Mouse (Mus musculus) myocyte (in vitro differentiated cells): ENCODE measurements at regions not wholly inside any gene's neighbourhood (a gene's known extent, or its start where the extent isn't known, plus 50 kb on each side); places are given as distances from the start of the nearest gene placed in this dataset.

ENCODE experiments used
- H3K27me3 ChIP-seq: one replicate; pipeline ENCODE4 v1.6.1; 2011; ENCODE audit not compliant: control insufficient read depth, insufficient read depth, insufficient read length
- H3K36me3 ChIP-seq: one replicate; pipeline ENCODE4 v1.6.1; 2011; ENCODE audit not compliant: control insufficient read depth, insufficient read depth
- H3K4me2 ChIP-seq: one replicate; pipeline ENCODE4 v1.6.1; 2011; ENCODE audit warnings: low read depth, control low read depth
- H3K4me3 ChIP-seq: one replicate; pipeline ENCODE4 v1.5.1; 2011; ENCODE audit warnings: mild to moderate bottlenecking, control low read depth, moderate library complexity
- H3K79me2 ChIP-seq: one replicate; pipeline ENCODE4 v1.6.1; 2011; ENCODE audit not compliant: control insufficient read depth, insufficient read depth
- H3ac ChIP-seq: one replicate; pipeline ENCODE4 v1.6.1; 2011; ENCODE audit not compliant: control insufficient read depth, insufficient read length
- CEBPB ChIP-seq: IDR thresholded peaks from 2 replicates; pipeline ENCODE4 v1.6.1; 2011; ENCODE audit warnings: mild to moderate bottlenecking, moderate library complexity; ENCODE audit not compliant: poor library complexity, insufficient read depth, severe bottlenecking
- E2F4 ChIP-seq: IDR thresholded peaks from one replicate; pipeline ENCODE4 v1.6.1; 2011; ENCODE audit warnings: mild to moderate bottlenecking, control low read depth, moderate library complexity; ENCODE audit not compliant: insufficient read depth
- MAX ChIP-seq: IDR thresholded peaks from one replicate; pipeline ENCODE4 v1.6.1; 2011; ENCODE audit warnings: low read depth, mild to moderate bottlenecking, control low read depth
- MYOD1 ChIP-seq, 3 experiments: IDR thresholded peaks; one replicate each; pipeline ENCODE4 v1.6.1; 2011; ENCODE audit warnings: control low read depth in 2 of 3, low read depth in 2 of 3, mild to moderate bottlenecking in 2 of 3, moderate library complexity in 1 of 3; ENCODE audit not compliant: insufficient read length in 2 of 3, control insufficient read depth in 1 of 3
- MYOG ChIP-seq, 3 experiments: IDR thresholded peaks; one replicate each; pipeline ENCODE4 v1.6.1; 2011; ENCODE audit warnings: control low read depth in 2 of 3, low read depth in 2 of 3, mild to moderate bottlenecking in 2 of 3; ENCODE audit not compliant: insufficient read length in 2 of 3, control insufficient read depth in 1 of 3, insufficient read depth in 1 of 3
- POLR2A ChIP-seq: IDR thresholded peaks from one replicate; pipeline ENCODE4 v1.6.1; 2011; ENCODE audit warnings: low read depth, mild to moderate bottlenecking, control low read depth, moderate library complexity; ENCODE audit not compliant: insufficient read length
- POLR2AphosphoS2 ChIP-seq: IDR thresholded peaks from one replicate; pipeline ENCODE4 v1.6.1; 2011; ENCODE audit warnings: low read depth, control low read depth; ENCODE audit not compliant: insufficient read length
- REST ChIP-seq: IDR thresholded peaks from one replicate; pipeline ENCODE4 v1.6.1; 2011; ENCODE audit warnings: mild to moderate bottlenecking, control low read depth, moderate library complexity; ENCODE audit not compliant: insufficient read depth, insufficient read length
- SRF ChIP-seq: IDR thresholded peaks from one replicate; pipeline ENCODE4 v1.6.1; 2011; ENCODE audit warnings: low read depth; ENCODE audit not compliant: control insufficient read depth, insufficient read length
- TCF12 ChIP-seq: IDR thresholded peaks from one replicate; pipeline ENCODE4 v1.6.1; 2011; ENCODE audit warnings: mild to moderate bottlenecking, control low read depth; ENCODE audit not compliant: poor library complexity, insufficient read depth, severe bottlenecking
- TCF3 ChIP-seq: IDR thresholded peaks from one replicate; pipeline ENCODE4 v1.6.1; 2011; ENCODE audit warnings: low read depth, control low read depth; ENCODE audit not compliant: insufficient read length
- USF1 ChIP-seq: IDR thresholded peaks from one replicate; pipeline ENCODE4 v1.6.1; 2011; ENCODE audit warnings: low read depth, mild to moderate bottlenecking, control low read depth, moderate library complexity

- Histone ChIP-seq H3K4me2 (no peak overlapping the region), H3K27me3 (no peaks in the 10 kb centered on the region), H3K79me2 (no peaks in the 10 kb centered on the region), H3K4me3 (no peak overlapping the region), H3K36me3 (no peaks in the 10 kb centered on the region), H3ac (no peak overlapping the region)
- TF ChIP-seq E2F4 (no peak), MYOG (IDR thresholded peaks at IDR 0.05; ENCODE audit: control insufficient read depth in 1 of 3, insufficient read depth in 1 of 3, insufficient read length in 2 of 3, low read depth in 2 of 3) (no peak), TCF12 (no peak), TCF3 (no peak), USF1 (no peak), CEBPB (no peak), SRF (no peak), REST (no peak), MAX (no peak), MYOD1 (IDR thresholded peaks at IDR 0.05; ENCODE audit: control insufficient read depth in 1 of 3, insufficient read length in 2 of 3, low read depth in 2 of 3) (no peak), POLR2A (no peak), POLR2AphosphoS2 (no peak)
Observed at GRCm38 (mm10) chr10:100931739-100932138, 341.5 kb downstream of the 1700017N19Rik start.

GRCm38 (mm10) chr10:100958371-100958770 lies 368.1 kb downstream of the 1700017N19Rik start:
- Histone ChIP-seq H3ac (no peak overlapping the region), H3K4me3 (no peak overlapping the region), H3K79me2 (no peaks in the 10 kb centered on the region), H3K4me2 (no peak overlapping the region), H3K36me3 (no peaks in the 10 kb centered on the region), H3K27me3 (no peaks in the 10 kb centered on the region)
- no peak for TF ChIP-seq SRF
- TF ChIP-seq TCF12 = no peak
- TF ChIP-seq REST = no peak
- no peak for TF ChIP-seq USF1

GRCm38 (mm10) chr10:101003469-101003868 lies 413.2 kb downstream of the 1700017N19Rik start:
- Histone ChIP-seq H3K4me3 (no peak overlapping the region), H3K79me2 (no peaks in the 10 kb centered on the region), H3K4me2 (no peak overlapping the region), H3K27me3 (no peaks in the 10 kb centered on the region), H3ac (no peak overlapping the region), H3K36me3 (no peaks in the 10 kb centered on the region)
- TF ChIP-seq TCF3 (no peak), USF1 (no peak), MYOD1 (IDR thresholded peaks at IDR 0.05; ENCODE audit: control insufficient read depth in 1 of 3, insufficient read length in 2 of 3, low read depth in 2 of 3) (no peak)

- no peak overlapping the region for H3K4me2 ChIP-seq
- no peaks in the 10 kb centered on the region for H3K36me3 ChIP-seq
- H3ac ChIP-seq = no peak overlapping the region
- H3K79me2 ChIP-seq = no peaks in the 10 kb centered on the region
- no peak for TF ChIP-seq REST
- TF ChIP-seq SRF = no peak
- H3K27me3 ChIP-seq = no peaks in the 10 kb centered on the region
- no peak overlapping the region for H3K4me3 ChIP-seq
Observed at GRCm38 (mm10) chr10:101004687-101005086, 414.4 kb downstream of the 1700017N19Rik start.

GRCm38 (mm10) chr10:101015416-101015815 lies 425.1 kb downstream of the 1700017N19Rik start:
- TF ChIP-seq MYOG (IDR thresholded peaks at IDR 0.05; ENCODE audit: control insufficient read depth in 1 of 3, insufficient read depth in 1 of 3, insufficient read length in 2 of 3, low read depth in 2 of 3) (no peak), POLR2A (no peak), E2F4 (no peak), TCF12 (no peak), MAX (no peak), POLR2AphosphoS2 (no peak), USF1 (no peak), MYOD1 (IDR thresholded peaks at IDR 0.05; ENCODE audit: control insufficient read depth in 1 of 3, insufficient read length in 2 of 3, low read depth in 2 of 3) (no peak), SRF (no peak), CEBPB (no peak), REST (no peak), TCF3 (no peak)
- H3K79me2 ChIP-seq = no peaks in the 10 kb centered on the region
- H3K27me3 ChIP-seq = no peaks in the 10 kb centered on the region
- H3K4me3 ChIP-seq = no peak overlapping the region
- no peak overlapping the region for H3K4me2 ChIP-seq
- H3K36me3 ChIP-seq = no peaks in the 10 kb centered on the region
- no peak overlapping the region for H3ac ChIP-seq

GRCm38 (mm10) chr10:101038630-101039029 lies 448.3 kb downstream of the 1700017N19Rik start:
- no peaks in the 10 kb centered on the region for H3K79me2 ChIP-seq
- H3K36me3 ChIP-seq = no peaks in the 10 kb centered on the region
- no peak overlapping the region for H3K4me2 ChIP-seq
- no peaks in the 10 kb centered on the region for H3K27me3 ChIP-seq
- no peak overlapping the region for H3K4me3 ChIP-seq
- no peak for TF ChIP-seq MYOG (IDR thresholded peaks at IDR 0.05; ENCODE audit: control insufficient read depth in 1 of 3, insufficient read depth in 1 of 3, insufficient read length in 2 of 3, low read depth in 2 of 3)
- no peak for TF ChIP-seq SRF
- TF ChIP-seq REST = no peak
- TF ChIP-seq USF1 = no peak
- no peak for TF ChIP-seq CEBPB
- TF ChIP-seq MAX = no peak
- TF ChIP-seq TCF12 = no peak
- TF ChIP-seq POLR2A = no peak
- TF ChIP-seq E2F4 = no peak
- TF ChIP-seq MYOD1 (IDR thresholded peaks at IDR 0.05; ENCODE audit: control insufficient read depth in 1 of 3, insufficient read length in 2 of 3, low read depth in 2 of 3) = no peak
- H3ac ChIP-seq = no peak overlapping the region
